Mouse (Mus musculus) E14TG2a.4 (cell line): Measurements from ENCODE around the gene Mctp2.

Experiments
- CTCF ChIP-seq: conservative IDR thresholded peaks from 2 replicates; pipeline ENCODE4 v1.5.1; 2014; ENCODE audit warnings: low read length
- NANOG ChIP-seq: IDR thresholded peaks from 2 replicates; pipeline ENCODE4 v1.6.1; 2014; ENCODE audit warnings: borderline replicate concordance, low read length, mixed read lengths
- POU5F1 ChIP-seq: IDR thresholded peaks from 2 replicates; pipeline ENCODE4 v1.6.1; 2014; ENCODE audit warnings: low read length, borderline replicate concordance

DNA sequence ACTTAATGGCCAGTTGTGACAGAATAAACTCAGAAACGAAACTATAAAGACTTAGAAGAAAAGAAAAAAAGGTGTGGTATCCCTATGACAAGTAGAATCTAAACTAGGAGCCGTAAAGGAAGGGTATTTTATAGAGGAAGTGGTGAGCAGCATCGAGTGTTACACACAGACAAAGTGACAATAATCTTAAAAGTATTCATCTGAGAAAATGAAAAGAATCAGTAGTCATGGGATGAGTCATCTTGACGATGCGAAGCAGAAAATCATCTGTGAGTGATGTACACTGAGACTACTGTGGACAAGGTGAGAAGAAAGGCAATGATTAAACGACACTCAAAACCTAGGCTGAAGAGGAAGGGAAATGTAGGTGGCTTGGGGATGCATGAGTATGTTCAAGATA is 36.4 kb downstream of the Mctp2 start:
- no peak for TF ChIP-seq CTCF
- no peak for TF ChIP-seq POU5F1
- no peak for TF ChIP-seq NANOG
